Mouse (Mus musculus): ENCODE measurements around the gene Gtdc1. TPM values are rescaled to one million over a fixed set of nuclear protein-coding genes. Genes with fewer than 3 reads are reported as not detected.

Gene Gtdc1
- polyA plus RNA-seq, 1 experiment from 2014 or later = 9.2 TPM

- Histone ChIP-seq H3K27me3 (replicated peaks; ENCODE audit: low read depth, poor library complexity, severe bottlenecking) (no peaks in the 10 kb centered on the region), H3K9me3 (no peaks in the 10 kb centered on the region), H3K4me1 (peaks cover 16% of the 10 kb centered on the region), H3K27ac (replicated peaks) (no peak overlapping the region), H3K36me3 (replicated peaks) (no peaks in the 10 kb centered on the region), H3K4me3 (no peak overlapping the region)
- no peak for DNase-seq (ENCODE audit: low spot score)
- 91% methylated on average over 6 of the region's 6 CpGs for WGBS
Measured at GRCm38 (mm10) chr2:44955506-44955905, 28.0 kb upstream of the Gtdc1 start.

DNA sequence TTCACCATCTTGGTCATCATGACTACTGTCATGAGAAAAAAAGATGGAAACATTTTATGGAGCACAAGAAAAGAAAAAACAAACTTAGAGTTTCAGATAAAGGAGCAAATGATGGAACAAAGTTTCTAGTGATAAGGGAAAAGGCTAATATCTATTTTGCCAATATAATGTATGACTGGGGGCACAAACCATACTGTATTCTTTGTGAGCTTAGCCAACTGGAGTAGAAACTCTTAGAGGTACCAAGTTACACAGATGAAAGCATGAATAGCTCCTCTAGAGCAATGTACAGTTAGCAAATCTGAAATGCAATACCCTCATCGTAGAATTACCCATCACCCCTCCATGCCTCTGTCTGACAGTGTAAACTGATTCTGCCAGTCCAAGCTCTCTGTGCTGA is 26.7 kb upstream of the Gtdc1 start:
- H3K4me3 ChIP-seq = no peak overlapping the region
- peaks cover 16% of the 10 kb centered on the region for H3K4me1 ChIP-seq
- no peak overlapping the region for H3K27ac ChIP-seq (replicated peaks)
- no peaks in the 10 kb centered on the region for H3K36me3 ChIP-seq (replicated peaks)
- WGBS = 82% methylated on average over 1 of the region's 1 CpGs
- no peaks in the 10 kb centered on the region for H3K9me3 ChIP-seq
- no peak for DNase-seq (ENCODE audit: low spot score)
- H3K27me3 ChIP-seq (replicated peaks; ENCODE audit: low read depth, poor library complexity, severe bottlenecking) = no peaks in the 10 kb centered on the region

DNA sequence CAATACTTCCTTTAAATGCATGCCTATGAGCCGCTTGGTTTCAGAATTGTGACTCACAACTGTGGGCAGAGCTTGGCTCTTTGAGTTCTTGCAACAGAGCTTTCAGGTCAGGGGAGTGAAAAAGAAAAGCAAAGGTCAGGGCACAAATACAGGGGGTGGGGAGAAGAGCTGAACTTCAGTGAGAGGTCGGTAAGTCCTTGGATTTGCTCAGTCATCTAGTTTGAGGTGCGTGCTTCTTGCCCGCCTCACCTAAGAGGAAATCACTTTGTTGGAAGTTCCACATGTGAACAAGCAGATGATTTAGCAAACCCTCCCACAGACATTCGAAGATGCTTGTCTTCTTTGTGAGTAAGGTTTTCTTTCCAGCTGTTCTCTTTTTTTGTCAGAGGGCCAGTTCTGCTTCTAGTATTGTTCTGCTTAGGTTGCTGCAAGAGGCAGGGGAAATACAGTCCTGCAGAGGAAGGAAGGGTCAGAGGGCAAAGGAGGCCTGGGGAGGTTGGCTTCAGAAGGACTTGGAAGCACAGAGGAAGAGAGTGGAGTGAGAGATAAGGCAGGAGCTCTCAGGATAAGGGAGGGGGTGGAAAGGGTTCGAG is 25.5 kb upstream of the Gtdc1 start:
- no peaks in the 10 kb centered on the region for H3K9me3 ChIP-seq
- no peak overlapping the region for H3K4me3 ChIP-seq
- 0 out of 2 replicates have a peak overlapping the region, but pooled peaks have one; percentile 31 for H3K27ac ChIP-seq (replicated peaks)
- DNase-seq (ENCODE audit: low spot score) = peak; percentile 22
- 25% methylated on average over 6 of the region's 6 CpGs for WGBS
- no peaks in the 10 kb centered on the region for H3K27me3 ChIP-seq (replicated peaks; ENCODE audit: low read depth, poor library complexity, severe bottlenecking)
- peaks cover 16% of the 10 kb centered on the region for H3K4me1 ChIP-seq
- H3K36me3 ChIP-seq (replicated peaks) = no peaks in the 10 kb centered on the region

GRCm38 (mm10) chr2:44951651-44952213 is 24.3 kb upstream of the Gtdc1 start:
- DNase-seq (ENCODE audit: low spot score) = no peak
- WGBS = 72% methylated on average over 4 of the region's 4 CpGs
- no peaks in the 10 kb centered on the region for H3K36me3 ChIP-seq (replicated peaks)

DNA sequence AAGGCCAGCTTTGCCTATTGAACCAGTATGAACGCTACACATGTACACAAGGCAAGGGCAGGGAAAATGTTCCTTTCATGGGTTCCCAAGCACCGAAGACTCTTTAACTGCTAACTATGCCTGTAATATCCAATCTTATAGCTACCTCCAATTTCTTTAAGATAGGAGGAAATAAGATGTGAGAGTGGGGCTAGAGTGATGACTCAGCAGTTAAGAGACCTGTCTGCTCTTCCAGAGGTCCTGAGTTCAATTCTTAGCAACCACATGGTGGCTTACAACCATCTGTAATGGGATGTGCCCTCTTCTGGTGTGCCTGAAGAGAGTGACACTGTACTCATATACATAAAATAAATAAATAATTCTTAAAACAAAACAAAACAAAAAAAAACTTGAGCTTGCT is 17.2 kb upstream of the Gtdc1 start:
- H3K4me1 ChIP-seq = no peaks in the 10 kb centered on the region
- no peaks in the 10 kb centered on the region for H3K27me3 ChIP-seq (replicated peaks; ENCODE audit: low read depth, poor library complexity, severe bottlenecking)
- 96% methylated on average over 2 of the region's 2 CpGs for WGBS
- no peak overlapping the region for H3K4me3 ChIP-seq
- DNase-seq (ENCODE audit: low spot score) = no peak
- H3K36me3 ChIP-seq (replicated peaks) = no peaks in the 10 kb centered on the region
- H3K9me3 ChIP-seq = no peaks in the 10 kb centered on the region
- no peak overlapping the region for H3K27ac ChIP-seq (replicated peaks)

More at GRCm38 (mm10) chr2:44951651-44952213, 24.3 kb upstream of the Gtdc1 start:
- Histone ChIP-seq H3K27me3 (replicated peaks; ENCODE audit: low read depth, poor library complexity, severe bottlenecking) (no peaks in the 10 kb centered on the region), H3K9me3 (no peaks in the 10 kb centered on the region), H3K27ac (replicated peaks) (no peak overlapping the region), H3K4me1 (peaks cover 16% of the 10 kb centered on the region), H3K4me3 (no peak overlapping the region)

GRCm38 (mm10) chr2:44930951-44931350 is 3.5 kb upstream of the Gtdc1 start:
- WGBS = 86% methylated on average over 3 of the region's 3 CpGs
- 0 out of 2 replicates have a peak, but pooled peaks cover 3% of the 10 kb centered on the region for H3K9me3 ChIP-seq
- H3K27me3 ChIP-seq (replicated peaks; ENCODE audit: low read depth, poor library complexity, severe bottlenecking) = no peaks in the 10 kb centered on the region
- no peaks in the 10 kb centered on the region for H3K36me3 ChIP-seq (replicated peaks)
- peaks cover 4% of the 10 kb centered on the region for H3K4me1 ChIP-seq
- no peak overlapping the region for H3K27ac ChIP-seq (replicated peaks)
- DNase-seq (ENCODE audit: low spot score) = no peak
- H3K4me3 ChIP-seq = no peak overlapping the region

- no peak for DNase-seq (ENCODE audit: low spot score)
- Histone ChIP-seq H3K9me3 (no peaks in the 10 kb centered on the region), H3K27ac (replicated peaks) (no peak overlapping the region), H3K27me3 (replicated peaks; ENCODE audit: low read depth, poor library complexity, severe bottlenecking) (no peaks in the 10 kb centered on the region), H3K4me1 (peaks cover 10% of the 10 kb centered on the region), H3K4me3 (no peak overlapping the region), H3K36me3 (replicated peaks) (no peaks in the 10 kb centered on the region)
- WGBS = 84% methylated on average over 3 of the region's 3 CpGs
Measured at GRCm38 (mm10) chr2:44928631-44929030, 1.2 kb upstream of the Gtdc1 start.

DNA sequence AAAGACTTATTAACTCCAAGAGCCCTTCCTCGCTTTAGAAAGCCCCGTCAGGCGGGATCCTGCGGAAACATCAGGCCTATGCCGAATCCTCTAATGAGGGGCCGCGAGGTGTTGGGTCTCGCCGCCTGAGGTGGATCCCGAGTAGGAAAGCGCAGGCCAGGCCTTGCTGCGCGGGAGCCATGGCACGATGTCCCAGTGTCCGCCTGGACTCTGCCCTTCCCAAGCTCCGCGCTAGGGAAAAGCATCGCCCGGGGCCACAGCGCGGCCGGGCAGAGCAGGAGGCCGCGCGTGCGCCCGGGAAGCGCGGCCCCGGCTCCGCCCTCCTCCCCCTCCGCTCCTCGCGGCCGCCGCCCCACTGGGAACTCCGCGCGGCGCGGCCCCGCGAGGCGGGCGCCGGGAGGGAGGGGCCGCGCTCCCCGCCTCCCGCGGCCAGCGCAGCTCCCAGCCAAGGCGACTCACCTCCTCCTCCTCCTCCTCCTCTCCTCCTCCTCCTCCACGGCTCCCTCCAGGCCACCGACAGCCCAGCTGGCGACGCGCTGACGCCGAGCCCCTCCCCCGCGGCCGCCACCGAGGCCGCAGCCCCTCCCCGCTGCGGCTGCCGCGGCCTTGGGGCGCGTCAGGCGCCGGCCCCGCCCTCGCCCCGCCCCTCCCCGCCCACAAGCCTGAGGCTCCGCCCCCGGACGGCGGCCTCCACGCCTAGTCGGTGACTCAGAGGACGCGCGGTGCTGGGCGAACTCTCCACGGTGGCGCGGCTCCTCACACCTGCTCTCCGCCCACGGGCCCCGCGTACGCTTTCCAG is 575 bp downstream of the Gtdc1 start:
- WGBS = under 1% methylated on average over 91 of the region's 95 CpGs
- peak overlapping the region; percentile 83 for H3K4me3 ChIP-seq

GRCm38 (mm10) chr2:44926167-44926682 is 1.2 kb downstream of the Gtdc1 start:
- Histone ChIP-seq H3K27me3 (replicated peaks; ENCODE audit: low read depth, poor library complexity, severe bottlenecking) (no peaks in the 10 kb centered on the region), H3K4me3 (peak overlapping the region; percentile 83), H3K9me3 (no peaks in the 10 kb centered on the region), H3K36me3 (replicated peaks) (no peaks in the 10 kb centered on the region), H3K27ac (replicated peaks) (peak overlapping the region; percentile 97), H3K4me1 (peaks cover 10% of the 10 kb centered on the region)
- 2% methylated on average over 17 of the region's 17 CpGs for WGBS
- no peak for DNase-seq (ENCODE audit: low spot score)

More for the DNA sequence above, 575 bp downstream of the Gtdc1 start:
- Histone ChIP-seq H3K9me3 (no peaks in the 10 kb centered on the region), H3K27ac (replicated peaks) (peak overlapping the region; percentile 97), H3K4me1 (peaks cover 10% of the 10 kb centered on the region), H3K27me3 (replicated peaks; ENCODE audit: low read depth, poor library complexity, severe bottlenecking) (no peaks in the 10 kb centered on the region), H3K36me3 (replicated peaks) (no peaks in the 10 kb centered on the region)
- DNase-seq (ENCODE audit: low spot score) = peak; percentile 96

DNA sequence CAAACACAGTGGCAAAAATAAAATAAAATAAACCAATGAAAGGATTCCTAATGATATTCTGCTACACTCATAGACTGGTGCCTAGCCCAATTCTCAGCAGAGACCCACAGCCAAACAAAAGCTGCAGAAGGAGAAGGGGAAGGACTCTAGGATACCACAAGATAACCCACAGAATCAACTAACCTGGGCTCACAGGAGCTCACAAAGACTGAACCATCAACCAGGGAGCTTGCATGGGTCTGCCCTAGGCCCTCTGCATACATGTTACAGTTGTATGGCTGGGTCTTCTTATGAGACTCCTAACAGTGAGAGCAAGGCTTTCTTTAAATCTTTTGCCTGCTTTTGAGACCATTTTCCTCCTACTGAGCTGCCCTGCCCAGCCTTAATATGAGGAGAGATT is 2.8 kb downstream of the Gtdc1 start:
- DNase-seq (ENCODE audit: low spot score) = no peak
- Histone ChIP-seq H3K36me3 (replicated peaks) (no peaks in the 10 kb centered on the region), H3K4me1 (peaks cover 10% of the 10 kb centered on the region), H3K27me3 (replicated peaks; ENCODE audit: low read depth, poor library complexity, severe bottlenecking) (no peaks in the 10 kb centered on the region), H3K27ac (replicated peaks) (no peak overlapping the region), H3K4me3 (no peak overlapping the region), H3K9me3 (no peaks in the 10 kb centered on the region)

DNA sequence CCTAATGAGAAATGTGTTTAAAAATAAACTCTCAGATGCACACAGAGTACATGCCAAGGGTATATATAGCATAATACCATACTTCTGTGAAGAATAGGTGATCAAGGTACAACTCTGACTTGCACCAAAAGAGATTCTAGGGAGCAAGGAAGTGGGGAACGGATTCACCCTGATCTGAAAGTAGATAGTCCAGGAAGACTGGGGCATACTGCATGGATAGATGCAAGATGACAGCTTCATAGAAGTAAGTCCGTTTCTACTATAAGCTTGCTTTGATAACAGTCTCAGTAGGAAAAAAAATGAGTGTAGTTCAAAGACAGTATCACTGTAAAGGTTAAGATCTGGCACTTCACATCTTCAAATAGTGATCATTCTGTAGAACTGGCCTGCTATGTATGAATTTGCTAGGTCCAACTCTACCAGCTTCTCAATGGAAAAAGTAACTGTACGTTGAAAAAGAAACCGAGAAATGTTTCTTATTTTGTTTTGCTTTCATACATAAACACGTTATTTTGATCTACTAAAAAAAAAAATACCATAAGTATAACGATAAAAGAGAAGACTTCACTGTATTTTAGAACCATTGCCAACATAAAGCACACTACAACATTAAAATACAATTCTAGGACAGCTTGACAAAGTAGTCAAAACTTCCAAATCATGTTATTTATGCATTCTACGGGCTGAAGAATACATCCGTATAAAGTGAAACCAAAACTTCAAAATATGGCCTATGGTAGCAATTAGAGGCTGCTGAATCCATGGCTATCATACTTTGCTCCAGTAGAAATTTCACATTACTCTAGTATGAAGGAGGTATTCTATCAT is 4.2 kb downstream of the Gtdc1 start:
- peaks cover 10% of the 10 kb centered on the region for H3K4me1 ChIP-seq
- WGBS = 92% methylated on average over 8 of the region's 8 CpGs
- no peaks in the 10 kb centered on the region for H3K36me3 ChIP-seq (replicated peaks)
- no peaks in the 10 kb centered on the region for H3K9me3 ChIP-seq
- no peaks in the 10 kb centered on the region for H3K27me3 ChIP-seq (replicated peaks; ENCODE audit: low read depth, poor library complexity, severe bottlenecking)
- no peak overlapping the region for H3K4me3 ChIP-seq
- no peak overlapping the region for H3K27ac ChIP-seq (replicated peaks)
- DNase-seq (ENCODE audit: low spot score) = no peak

GRCm38 (mm10) chr2:44922500-44922899 is 5.0 kb downstream of the Gtdc1 start:
- no peak overlapping the region for H3K4me3 ChIP-seq
- no peaks in the 10 kb centered on the region for H3K9me3 ChIP-seq
- H3K27me3 ChIP-seq (replicated peaks; ENCODE audit: low read depth, poor library complexity, severe bottlenecking) = no peaks in the 10 kb centered on the region
- peaks cover 10% of the 10 kb centered on the region for H3K4me1 ChIP-seq
- no peaks in the 10 kb centered on the region for H3K36me3 ChIP-seq (replicated peaks)
- DNase-seq (ENCODE audit: low spot score) = no peak
- 89% methylated on average over 2 of the region's 2 CpGs for WGBS
- no peak overlapping the region for H3K27ac ChIP-seq (replicated peaks)

Data from embryonic facial prominence, embryonic 10.5 days (tissue).